ENCODE assay signal across 8 mouse cellular contexts in genomic region chr19:46056388-46056946, GRCm38 (mm10). TPM values are rescaled to one million over a fixed set of nuclear protein-coding genes. Genes with fewer than 3 reads are reported as not detected.
DNase-seq lines count a peak whose midpoint lies in the region; ATAC-seq and TF ChIP-seq lines count a peak whose summit lies in the region.

No protein-coding gene starts in this region.

- CTCF ChIA-PET in Patski (lab: Charles Lee), result interaction anchor here (2.1 kb wide), 1 partner anchor 10 kb away, joined by 5 read pairs; no protein-coding TSS in a partner anchor

- peaks cover 18% of the 10 kb centered on the region for H3K4me1 ChIP-seq in hindbrain, embryonic 13.5 days (replicated peaks)

- H3K9ac ChIP-seq in hindbrain, embryonic 13.5 days, result peak overlapping the region; percentile 78

- no peaks in the 10 kb centered on the region; the same call in 1 of the 2 replicates for H3K36me3 ChIP-seq in hindbrain, embryonic 13.5 days

- ATAC-seq in Patski, result peak; percentile 91
- ATAC-seq in hindbrain, embryonic 13.5 days (ENCODE audit: low FRiP score), result peak; percentile 96

- in situ Hi-C loops in Patski (cut with MboI; ENCODE audit: low pct_unique_long_range_greater_than_20kb), result no loop called here

- H3K4me3 ChIP-seq in hindbrain, embryonic 13.5 days, result peak overlapping the region; percentile 83

- TF ChIP-seq CTCF in Patski (IDR thresholded peaks at IDR 0.05), result no peak

- WGBS in hindbrain, embryonic 13.5 days, result under 1% methylated on average over 52 of the region's 52 CpGs

- no peaks in the 10 kb centered on the region for H3K9me3 ChIP-seq in hindbrain, embryonic 13.5 days

- H3K4me2 ChIP-seq in hindbrain, embryonic 13.5 days, result peak overlapping the region; percentile 94

- POLR2A ChIA-PET in Patski (lab: Charles Lee), result interaction anchor here (0.6 to 1.2 kb wide), 4 partner anchors 11 to 27 kb away, joined by 3 to 7 read pairs (median 5); partner anchors contain the start of gene Ldb1

- peak; percentile 80 for DNase-seq in Patski (ENCODE audit: low read depth, low spot score)
- peak; percentile 94 to 95 for DNase-seq in cerebellum, postnatal 14 days
- DNase-seq in frontal cortex, postnatal 14 days (ENCODE audit: low spot score in 2 of 2), result peak; percentile 87 to 89
- DNase-seq in layer of hippocampus, postnatal 25 days (ENCODE audit: extremely low spot score in 1 of 2, low spot score in 1 of 2), result peak; percentile 76 to 78
- peak; percentile 98 for DNase-seq in lung, postnatal 25 days (ENCODE audit: low spot score)
- DNase-seq in retina, embryonic 14.5 days (ENCODE audit: low spot score), result peak; percentile 97
- DNase-seq in thymus, postnatal 4 days, result peak; percentile 91

- peak overlapping the region; percentile 90 for H3K27ac ChIP-seq in hindbrain, embryonic 13.5 days

- H3K27me3 ChIP-seq in Patski, result no peaks in the 10 kb centered on the region
- H3K27me3 ChIP-seq in hindbrain, embryonic 13.5 days, result no peaks in the 10 kb centered on the region

RNA-seq across cellular contexts. Expression of gene Ldb1, which starts 11.5 kb away (rescaled TPM):
- polyA plus RNA-seq in Patski (2021), result 169 TPM
- 120 and 127 TPM in 2 replicates for polyA plus RNA-seq in hindbrain, embryonic 13.5 days (2015; fragmentation: Nextera tagmentation; extraction: Ambion mirVana)
- total RNA-seq in layer of hippocampus, postnatal 25 days (2021), result 100 to 1,000 TPM; 106 to 118 TPM

RNA-seq across cellular contexts. Expression of gene Pprc1, which starts 11.8 kb away (rescaled TPM):
- 33.2 TPM for polyA plus RNA-seq in Patski (2021)
- 18.7 and 22.2 TPM in 2 replicates for polyA plus RNA-seq in hindbrain, embryonic 13.5 days (2015; fragmentation: Nextera tagmentation; extraction: Ambion mirVana)
- 10 to 100 TPM; 28.1 to 34.8 TPM for total RNA-seq in layer of hippocampus, postnatal 25 days (2021)

RNA-seq across cellular contexts. Expression of gene Nolc1, which starts 19.2 kb away (rescaled TPM):
- polyA plus RNA-seq in Patski (2021), result 66.3 TPM
- 73.4 and 79.5 TPM in 2 replicates for polyA plus RNA-seq in hindbrain, embryonic 13.5 days (2015; fragmentation: Nextera tagmentation; extraction: Ambion mirVana)
- total RNA-seq in layer of hippocampus, postnatal 25 days (2021), result 10 to 100 TPM; 44.7 to 48.4 TPM

RNA-seq across cellular contexts. Expression of gene Hps6, which starts 53.2 kb away (rescaled TPM):
- 15.6 TPM for polyA plus RNA-seq in Patski (2021)
- polyA plus RNA-seq in hindbrain, embryonic 13.5 days (2015; fragmentation: Nextera tagmentation; extraction: Ambion mirVana), result 3.1 and 3.8 TPM in 2 replicates
- 1 to 10 TPM; 4.9 to 7.3 TPM for total RNA-seq in layer of hippocampus, postnatal 25 days (2021)

RNA-seq across cellular contexts. Expression of gene Armh3, which starts 58.2 kb away (rescaled TPM):
- polyA plus RNA-seq in Patski (2021), result 18.4 TPM
- polyA plus RNA-seq in hindbrain, embryonic 13.5 days (2015; fragmentation: Nextera tagmentation; extraction: Ambion mirVana), result 22.8 and 23.9 TPM in 2 replicates
- 10 to 100 TPM; 19.9 to 20.3 TPM for total RNA-seq in layer of hippocampus, postnatal 25 days (2021)

Comparison
In these comparisons a context has a peak if more than half of its experiments do, and no peak if none do; other contexts are left out.
1. Peak in every context shown above with its lines: DNase-seq, ATAC-seq, H3K4me3 ChIP-seq and H3K27ac ChIP-seq.